Mouse (Mus musculus) liver, embryonic 12.5 days (tissue): ENCODE measurements at regions not wholly inside any gene's neighbourhood (a gene's known extent, or its start where the extent isn't known, plus 50 kb on each side); places are given as distances from the start of the nearest gene placed in this dataset.

Experiments
- ATAC-seq: fragments of 200-750 bp; cut with Nextera tagmentation; 2 replicates; pipeline ENCODE4 v1.8.0; 2017; ENCODE audit warnings: moderate number of reproducible peaks, mild to moderate bottlenecking, moderate library complexity
- H3K27ac ChIP-seq: fragments of 300-500 bp; sonication (generic); 2 replicates; pipeline ENCODE4 v1.5.1; 2016; ENCODE audit warnings: mild to moderate bottlenecking
- H3K27me3 ChIP-seq: fragments of 300-500 bp; sonication (generic); replicated peaks from 2 replicates; pipeline ENCODE4 v1.6.1; 2016; ENCODE audit warnings: mild to moderate bottlenecking, moderate library complexity
- H3K36me3 ChIP-seq: fragments of 300-500 bp; sonication (generic); 2 replicates; pipeline ENCODE4 v1.6.1; 2016; ENCODE audit warnings: mild to moderate bottlenecking, moderate library complexity
- H3K4me1 ChIP-seq: fragments of 300-500 bp; sonication (generic); 2 replicates; pipeline ENCODE4 v1.6.1; 2016
- H3K4me2 ChIP-seq: fragments of 300-500 bp; sonication (generic); 2 replicates; pipeline ENCODE4 v1.6.1; 2016; ENCODE audit warnings: mild to moderate bottlenecking, moderate library complexity
- H3K4me3 ChIP-seq: fragments of 300-500 bp; sonication (generic); 2 replicates; pipeline ENCODE4 v1.5.1; 2016; ENCODE audit warnings: mild to moderate bottlenecking, moderate library complexity
- H3K9ac ChIP-seq: fragments of 300-500 bp; sonication (generic); 2 replicates; pipeline ENCODE4 v1.6.1; 2016; ENCODE audit warnings: mild to moderate bottlenecking, moderate library complexity
- H3K9me3 ChIP-seq: fragments of 300-500 bp; sonication (generic); replicated peaks from 2 replicates; pipeline ENCODE4 v1.6.1; 2016; ENCODE audit warnings: mild to moderate bottlenecking, moderate library complexity
- WGBS: fragments of 180-500 bp; shearing (Covaris S2); methylation state at CpG from one replicate; pipeline ENCODE4 v1.1.7; 2016; ENCODE audit not compliant: insufficient replicate concordance; 5-methylcytosine and 5-hydroxymethylcytosine counted together

DNA sequence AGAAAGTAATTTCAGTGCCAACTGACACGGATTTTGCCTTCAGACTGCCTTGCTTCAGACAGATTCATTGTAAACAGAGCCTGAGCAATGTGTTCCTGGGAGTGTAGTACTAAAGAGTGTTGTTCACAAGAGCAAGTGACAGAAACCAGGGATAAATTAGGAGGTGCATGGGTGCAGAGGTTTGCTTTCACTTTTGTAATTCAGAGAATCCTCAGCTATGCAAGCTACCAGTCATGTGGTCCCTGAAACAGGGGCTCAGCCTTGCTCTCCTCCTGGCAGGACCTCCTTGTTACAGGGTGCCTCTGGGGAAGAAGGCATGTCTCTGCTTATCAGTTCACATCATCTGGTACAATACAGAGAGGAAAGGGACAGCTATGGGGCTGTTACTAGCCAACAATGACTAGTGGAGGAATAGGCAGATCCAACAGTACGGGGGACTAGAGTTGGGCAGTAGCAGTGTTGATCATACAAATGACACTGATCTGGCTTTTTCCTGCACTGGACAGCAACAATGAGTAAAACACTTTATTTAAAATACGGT, 504.5 kb downstream of the Pdha2 start:
- no peak for ATAC-seq
- H3K4me3 ChIP-seq, result no peak overlapping the region
- H3K36me3 ChIP-seq, result no peaks in the 10 kb centered on the region
- WGBS, result 56% methylated on average over 3 of the region's 3 CpGs
- no peak overlapping the region for H3K27ac ChIP-seq
- H3K27me3 ChIP-seq, result no peaks in the 10 kb centered on the region
- H3K9me3 ChIP-seq, result no peaks in the 10 kb centered on the region
- H3K9ac ChIP-seq, result no peak overlapping the region
- H3K4me2 ChIP-seq, result no peak overlapping the region
- no peaks in the 10 kb centered on the region for H3K4me1 ChIP-seq

DNA sequence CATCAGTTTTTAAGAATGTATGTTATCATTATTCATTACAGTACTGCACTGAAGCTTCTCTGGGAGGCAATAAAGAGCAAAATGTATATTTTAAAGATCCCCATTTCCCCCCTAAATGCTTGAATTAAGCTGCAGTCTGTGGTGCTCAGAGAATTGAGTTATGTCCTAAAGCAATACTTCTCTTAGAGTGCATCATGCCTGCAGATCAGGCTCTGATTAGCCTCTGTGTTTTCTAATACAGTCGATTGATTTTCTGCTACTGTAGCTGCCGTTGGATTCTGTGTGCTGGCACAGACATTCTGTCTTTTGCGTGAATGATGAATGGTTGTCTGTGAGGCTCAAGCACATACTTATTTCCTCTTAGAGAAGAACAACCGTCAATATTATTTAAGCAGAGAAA, 505.4 kb downstream of the Pdha2 start:
- no peak for ATAC-seq
- Histone ChIP-seq H3K4me3 (no peak overlapping the region), H3K4me1 (no peaks in the 10 kb centered on the region), H3K9me3 (no peaks in the 10 kb centered on the region), H3K36me3 (no peaks in the 10 kb centered on the region), H3K27ac (no peak overlapping the region), H3K4me2 (no peak overlapping the region), H3K9ac (no peak overlapping the region), H3K27me3 (no peaks in the 10 kb centered on the region)
- 71% methylated on average over 4 of the region's 4 CpGs for WGBS

DNA sequence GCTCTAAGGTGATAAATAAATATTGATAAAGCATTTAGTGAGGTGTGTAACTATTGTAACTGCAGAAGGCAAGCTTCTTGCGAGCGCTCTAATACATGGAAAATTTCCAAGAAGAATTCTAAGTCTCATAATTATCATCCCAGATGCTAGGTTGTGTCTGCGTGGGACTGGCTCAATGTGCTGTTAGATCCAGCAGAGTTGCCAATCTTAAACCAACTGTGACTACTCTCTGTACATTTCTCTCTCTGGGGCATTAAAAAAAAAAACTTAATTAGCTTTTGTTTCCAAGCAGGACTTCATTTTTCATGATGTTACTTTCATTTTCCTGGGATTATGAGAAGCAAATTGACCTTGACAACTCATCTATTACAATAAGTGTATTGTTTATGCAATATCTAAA, 506.6 kb downstream of the Pdha2 start:
- Histone ChIP-seq H3K4me1 (no peaks in the 10 kb centered on the region), H3K27ac (no peak overlapping the region), H3K9ac (no peak overlapping the region), H3K4me2 (no peak overlapping the region), H3K9me3 (no peaks in the 10 kb centered on the region), H3K36me3 (no peaks in the 10 kb centered on the region), H3K27me3 (no peaks in the 10 kb centered on the region), H3K4me3 (no peak overlapping the region)
- WGBS, result 79% methylated on average over 3 of the region's 3 CpGs
- ATAC-seq, result no peak

DNA sequence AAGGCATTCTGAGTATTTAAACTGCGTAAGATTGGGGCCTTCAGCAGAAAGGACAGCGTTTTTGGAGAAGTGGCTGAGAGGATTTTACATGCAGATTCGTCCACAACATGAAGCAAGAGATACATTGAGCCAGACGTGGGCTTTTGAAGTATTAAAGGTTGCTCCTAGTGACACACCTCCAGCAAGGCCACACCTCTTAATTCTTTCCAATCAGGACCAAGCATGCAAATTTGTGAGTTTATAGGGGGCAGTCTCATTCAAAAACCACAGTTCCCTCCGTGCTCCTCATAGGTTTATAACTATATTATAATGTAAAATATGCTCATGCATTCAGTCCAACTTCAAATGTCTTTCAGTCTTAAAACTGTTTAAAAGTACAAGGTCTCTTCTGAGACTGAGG, 509.2 kb downstream of the Pdha2 start:
- H3K9ac ChIP-seq, result no peak overlapping the region
- no peaks in the 10 kb centered on the region for H3K4me1 ChIP-seq
- H3K36me3 ChIP-seq, result no peaks in the 10 kb centered on the region
- no peaks in the 10 kb centered on the region for H3K27me3 ChIP-seq
- H3K9me3 ChIP-seq, result no peaks in the 10 kb centered on the region
- 53% methylated on average over 5 of the region's 5 CpGs for WGBS
- H3K4me3 ChIP-seq, result no peak overlapping the region
- no peak overlapping the region for H3K4me2 ChIP-seq
- H3K27ac ChIP-seq, result no peak overlapping the region
- no peak for ATAC-seq

DNA sequence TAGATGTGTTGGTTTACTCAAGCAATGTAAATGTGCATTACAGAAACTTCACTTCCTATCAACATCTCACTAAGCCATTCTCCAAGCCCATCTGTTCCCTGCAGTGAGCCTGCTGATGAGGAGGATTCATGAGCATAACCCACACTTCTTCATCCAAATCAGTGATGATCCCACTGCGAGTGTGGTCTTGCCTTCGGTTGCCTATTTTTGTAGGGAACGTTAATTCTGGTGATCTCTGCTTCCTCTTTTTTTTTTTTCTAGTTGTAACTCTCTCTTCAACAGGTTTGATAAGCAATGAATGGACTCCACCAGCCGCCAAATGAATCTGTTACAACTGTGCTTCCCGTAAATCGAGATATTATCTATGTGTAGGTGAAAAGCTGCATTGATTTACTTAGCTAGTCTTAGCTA, 509.9 kb downstream of the Pdha2 start:
- Histone ChIP-seq H3K9me3 (no peaks in the 10 kb centered on the region), H3K9ac (no peak overlapping the region)
- 56% methylated on average over 6 of the region's 6 CpGs for WGBS

DNA sequence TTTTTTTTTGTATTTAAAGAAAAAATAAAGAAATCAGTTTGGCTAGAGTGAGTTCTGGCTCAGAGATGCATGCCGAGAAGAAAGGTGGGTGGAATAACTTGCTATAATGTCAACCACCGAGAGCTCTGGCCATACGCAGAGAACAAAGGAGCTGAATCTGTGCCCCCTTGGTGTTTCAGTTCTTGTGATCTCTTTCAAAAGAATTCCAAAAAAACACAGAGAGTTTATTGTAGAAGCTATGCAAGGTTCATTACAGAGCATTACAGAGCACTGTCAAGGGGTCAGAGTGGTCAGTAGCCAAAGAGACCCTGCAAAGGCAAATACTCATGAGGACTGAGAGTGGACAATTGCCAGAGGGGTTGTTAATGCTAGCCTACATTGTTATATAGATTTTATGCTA, 514.9 kb downstream of the Pdha2 start:
- no peak for ATAC-seq

More for the DNA sequence above, 509.9 kb downstream of the Pdha2 start:
- Histone ChIP-seq H3K27me3 (no peaks in the 10 kb centered on the region), H3K4me2 (no peak overlapping the region), H3K27ac (no peak overlapping the region), H3K4me3 (no peak overlapping the region), H3K36me3 (no peaks in the 10 kb centered on the region), H3K4me1 (no peaks in the 10 kb centered on the region)
- ATAC-seq, result no peak

DNA sequence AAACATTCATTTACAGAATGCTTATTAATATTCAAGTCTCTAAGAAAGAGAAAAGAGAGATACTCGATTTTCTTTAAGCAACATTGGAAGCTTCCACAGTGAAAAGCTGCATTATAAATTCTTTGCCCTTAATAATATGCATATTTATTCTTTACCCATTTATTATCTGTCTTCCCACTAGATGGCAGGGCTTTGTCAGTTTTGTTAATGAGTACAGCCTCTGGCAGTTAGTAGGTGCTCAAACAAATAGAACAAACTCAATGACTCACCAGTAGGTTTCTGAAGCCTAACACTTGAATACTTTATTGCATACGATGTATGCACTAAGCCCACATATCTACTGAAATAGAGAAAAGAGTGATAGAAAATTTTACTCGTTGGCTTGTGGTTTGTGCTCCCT, 529.4 kb downstream of the Pdha2 start:
- Histone ChIP-seq H3K4me1 (no peaks in the 10 kb centered on the region), H3K27me3 (no peaks in the 10 kb centered on the region), H3K4me2 (no peak overlapping the region), H3K4me3 (no peak overlapping the region), H3K36me3 (no peaks in the 10 kb centered on the region), H3K27ac (no peak overlapping the region), H3K9me3 (no peaks in the 10 kb centered on the region), H3K9ac (no peak overlapping the region)
- ATAC-seq, result no peak
- WGBS, result 55% methylated on average over 3 of the region's 3 CpGs

More for the DNA sequence above, 514.9 kb downstream of the Pdha2 start:
- WGBS, result 69% methylated on average over 3 of the region's 3 CpGs
- Histone ChIP-seq H3K4me2 (no peak overlapping the region), H3K9ac (no peak overlapping the region), H3K9me3 (no peaks in the 10 kb centered on the region), H3K4me3 (no peak overlapping the region), H3K4me1 (no peaks in the 10 kb centered on the region), H3K27me3 (no peaks in the 10 kb centered on the region), H3K36me3 (no peaks in the 10 kb centered on the region), H3K27ac (no peak overlapping the region)

DNA sequence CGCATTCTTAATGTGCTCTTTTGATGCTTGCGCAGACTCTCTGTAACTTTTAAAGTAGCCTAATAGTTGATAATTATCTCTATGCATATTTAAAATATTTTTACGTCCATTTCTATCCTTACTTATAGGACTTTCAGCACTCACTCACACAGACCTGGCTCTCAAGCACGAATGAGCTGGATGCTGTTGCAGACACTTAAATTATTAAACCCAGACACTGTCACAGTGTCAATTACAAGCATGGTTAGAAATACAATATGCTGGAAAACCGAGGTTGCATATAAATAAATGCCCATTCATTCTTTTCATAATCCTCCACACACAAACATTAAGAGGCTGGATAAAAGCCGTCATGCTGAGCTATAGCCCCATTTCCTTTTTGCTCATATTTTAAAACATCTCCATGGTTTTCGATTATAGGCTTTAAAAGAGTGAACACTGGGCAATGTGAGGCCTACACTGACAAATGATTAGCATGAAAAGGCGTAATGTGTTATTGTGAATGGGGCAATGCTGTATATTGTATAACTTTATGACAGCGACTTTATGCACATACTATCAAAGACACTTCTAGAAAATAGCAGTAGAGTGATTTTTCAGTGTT, 566.3 kb downstream of the Pdha2 start:
- H3K9me3 ChIP-seq, result no peaks in the 10 kb centered on the region
- ATAC-seq, result no peak
- H3K4me3 ChIP-seq, result no peak overlapping the region
- H3K4me1 ChIP-seq, result no peaks in the 10 kb centered on the region
- H3K27ac ChIP-seq, result no peak overlapping the region
- 64% methylated on average over 9 of the region's 9 CpGs for WGBS
- H3K9ac ChIP-seq, result no peak overlapping the region
- H3K27me3 ChIP-seq, result no peaks in the 10 kb centered on the region
- no peaks in the 10 kb centered on the region for H3K36me3 ChIP-seq
- H3K4me2 ChIP-seq, result no peak overlapping the region

DNA sequence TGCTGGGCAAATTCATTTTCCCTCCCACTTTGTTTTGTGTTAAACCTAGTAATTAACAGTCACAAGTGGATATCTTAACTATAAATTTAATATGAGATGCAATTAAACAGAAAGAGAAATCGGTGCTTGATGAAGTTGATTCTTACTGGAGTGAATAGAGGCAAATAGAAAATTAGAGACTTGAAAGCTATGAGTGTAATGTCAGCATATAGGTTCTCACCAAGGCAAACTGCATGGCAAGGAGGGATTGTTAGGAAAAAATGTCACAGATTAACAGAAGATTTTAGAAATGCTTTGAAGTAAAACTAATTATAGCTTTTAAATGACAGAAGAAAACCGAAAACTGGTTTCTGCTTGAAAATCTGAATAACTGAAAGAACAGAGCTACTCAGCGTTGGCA, 592.3 kb downstream of the Pdha2 start:
- H3K27ac ChIP-seq, result no peak overlapping the region
- H3K36me3 ChIP-seq, result no peaks in the 10 kb centered on the region
- no peak overlapping the region for H3K4me3 ChIP-seq
- H3K9ac ChIP-seq, result no peak overlapping the region
- 66% methylated on average over 3 of the region's 3 CpGs for WGBS
- no peak overlapping the region for H3K4me2 ChIP-seq
- H3K4me1 ChIP-seq, result no peaks in the 10 kb centered on the region
- no peak for ATAC-seq
- H3K9me3 ChIP-seq, result no peaks in the 10 kb centered on the region
- H3K27me3 ChIP-seq, result no peaks in the 10 kb centered on the region
